Mouse (Mus musculus): ENCODE results near the gene Prkn. TPM values are rescaled to one million over a fixed set of nuclear protein-coding genes. Genes with fewer than 3 reads are reported as not detected.
A peak's percentile ranks its signal among the peaks of the same experiment; 100 is the strongest.

Gene Prkn
- total and polyA plus RNA-seq, 3 experiments: 4.5 to 10.6 (median 10.3) TPM

- DNase-seq: peak; percentile 17 to 24
- Histone ChIP-seq H3K27ac (no peak overlapping the region), H3K27me3 (ENCODE audit: control insufficient read depth, insufficient read depth, low read length) (no peaks in the 10 kb centered on the region), H3K4me3 (no peak overlapping the region), H3K79me2 (replicated peaks; ENCODE audit: control insufficient read depth, insufficient read depth, low read length) (no peaks in the 10 kb centered on the region), H3K9ac (ENCODE audit: low read depth, low read length) (no peak overlapping the region), H3K4me1 (ENCODE audit: control insufficient read depth, insufficient read depth, low read length) (peaks cover 1% of the 10 kb centered on the region), H3K36me3 (ENCODE audit: control insufficient read depth, insufficient read depth, low read length) (no peaks in the 10 kb centered on the region)
- 56% methylated on average over 7 of the region's 7 CpGs for WGBS
- TF ChIP-seq CTCF (IDR thresholded peaks at IDR 0.05) (no peak), EP300 (IDR thresholded peaks at IDR 0.05; ENCODE audit: insufficient read depth, low read depth, low read length) (no peak), POLR2A (IDR thresholded peaks at IDR 0.05; ENCODE audit: insufficient read depth, low read depth, low read length) (no peak)
- intact Hi-C loops (cut with DNase I): no loop called here
These were observed 317.4 kb downstream of the Prkn start for GRCm38 (mm10) chr17:11157536-11157935.

DNA sequence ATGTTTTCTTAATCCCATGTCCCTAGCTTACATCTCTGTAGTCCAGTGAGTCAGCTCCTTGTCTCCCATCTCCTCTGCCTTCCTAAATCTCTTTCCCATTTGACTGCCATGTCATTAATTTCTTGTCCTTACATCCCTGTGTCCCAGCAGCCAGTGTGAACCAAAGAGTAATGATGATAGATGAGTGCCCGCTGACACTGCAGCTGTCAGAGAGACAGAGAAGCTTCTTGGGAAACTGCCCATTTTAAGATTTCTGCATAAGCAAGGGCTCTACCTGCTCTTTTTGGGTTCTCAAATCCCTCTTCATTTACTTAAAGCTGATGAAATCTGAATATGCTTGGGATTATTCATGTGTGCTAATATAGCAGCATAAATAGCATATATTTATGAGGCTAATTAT, 321.3 kb downstream of the Prkn start:
- Histone ChIP-seq H3K4me3 (no peak overlapping the region), H3K79me2 (replicated peaks; ENCODE audit: control insufficient read depth, insufficient read depth, low read length) (no peaks in the 10 kb centered on the region), H3K9ac (ENCODE audit: low read depth, low read length) (no peak overlapping the region), H3K36me3 (ENCODE audit: control insufficient read depth, insufficient read depth, low read length) (no peaks in the 10 kb centered on the region), H3K4me1 (ENCODE audit: control insufficient read depth, insufficient read depth, low read length) (peaks cover 1% of the 10 kb centered on the region), H3K27ac (no peak overlapping the region), H3K27me3 (ENCODE audit: control insufficient read depth, insufficient read depth, low read length) (no peaks in the 10 kb centered on the region)
- no peak for DNase-seq
- WGBS: 95% methylated on average over 1 of the region's 1 CpGs
- intact Hi-C loops (cut with DNase I): no loop called here
- no peak for TF ChIP-seq CTCF (IDR thresholded peaks at IDR 0.05)
- TF ChIP-seq POLR2A (IDR thresholded peaks at IDR 0.05; ENCODE audit: insufficient read depth, low read depth, low read length): no peak
- no peak for TF ChIP-seq EP300 (IDR thresholded peaks at IDR 0.05; ENCODE audit: insufficient read depth, low read depth, low read length)

DNA sequence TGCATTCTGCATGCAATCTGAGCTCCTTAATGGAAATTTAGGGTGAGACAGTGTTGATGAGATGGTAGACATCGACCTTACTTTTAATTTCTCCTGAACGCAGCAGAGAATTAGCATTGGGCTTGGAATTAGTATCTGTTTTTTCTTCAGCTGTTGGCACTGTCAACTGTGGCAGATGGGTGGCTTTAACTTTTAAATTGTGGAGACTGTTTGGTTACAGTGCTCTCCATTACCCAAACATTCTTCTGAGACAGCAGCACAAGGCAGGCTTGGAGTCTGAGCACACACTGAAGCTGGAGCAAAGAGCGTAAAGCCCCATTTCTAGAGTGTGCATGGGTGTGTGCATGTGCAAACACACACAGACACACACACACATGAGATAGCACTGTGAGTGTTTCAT, 322.6 kb downstream of the Prkn start:
- no peak for TF ChIP-seq CTCF (IDR thresholded peaks at IDR 0.05)
- no peak for TF ChIP-seq EP300 (IDR thresholded peaks at IDR 0.05; ENCODE audit: insufficient read depth, low read depth, low read length)
- TF ChIP-seq POLR2A (IDR thresholded peaks at IDR 0.05; ENCODE audit: insufficient read depth, low read depth, low read length): no peak
- WGBS: 76% methylated on average over 3 of the region's 3 CpGs
- intact Hi-C loops (cut with DNase I): no loop called here

DNA sequence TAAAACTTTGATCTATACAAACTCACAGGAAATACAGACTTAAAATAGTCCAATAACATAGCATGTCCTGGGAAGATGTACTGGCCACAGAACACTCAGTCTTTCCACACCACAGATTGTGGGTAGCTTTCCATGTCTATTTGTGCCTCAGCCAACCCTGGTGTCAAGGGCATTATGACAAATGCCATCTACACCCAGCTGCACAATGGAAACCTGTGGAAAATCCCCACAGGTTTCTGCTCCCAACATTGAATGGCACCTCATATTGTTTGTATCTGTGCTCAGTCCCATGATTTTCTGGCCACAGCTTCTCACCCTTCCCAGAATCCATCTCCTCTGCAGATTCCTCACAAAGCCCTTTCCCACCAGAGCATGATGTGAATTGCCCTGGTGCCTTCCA, 347.2 kb downstream of the Prkn start:
- intact Hi-C loops (cut with DNase I): no loop called here
- no peak for DNase-seq
- Histone ChIP-seq H3K4me3 (no peak overlapping the region), H3K27ac (no peak overlapping the region), H3K9ac (ENCODE audit: low read depth, low read length) (no peak overlapping the region), H3K27me3 (ENCODE audit: control insufficient read depth, insufficient read depth, low read length) (no peaks in the 10 kb centered on the region), H3K4me1 (ENCODE audit: control insufficient read depth, insufficient read depth, low read length) (no peaks in the 10 kb centered on the region), H3K36me3 (ENCODE audit: control insufficient read depth, insufficient read depth, low read length) (no peaks in the 10 kb centered on the region), H3K79me2 (replicated peaks; ENCODE audit: control insufficient read depth, insufficient read depth, low read length) (no peaks in the 10 kb centered on the region)
- TF ChIP-seq EP300 (IDR thresholded peaks at IDR 0.05; ENCODE audit: insufficient read depth, low read depth, low read length) (no peak), CTCF (IDR thresholded peaks at IDR 0.05) (no peak), POLR2A (IDR thresholded peaks at IDR 0.05; ENCODE audit: insufficient read depth, low read depth, low read length) (no peak)

More for the DNA sequence above, 322.6 kb downstream of the Prkn start:
- Histone ChIP-seq H3K36me3 (ENCODE audit: control insufficient read depth, insufficient read depth, low read length) (no peaks in the 10 kb centered on the region), H3K4me1 (ENCODE audit: control insufficient read depth, insufficient read depth, low read length) (peaks cover 1% of the 10 kb centered on the region), H3K79me2 (replicated peaks; ENCODE audit: control insufficient read depth, insufficient read depth, low read length) (no peaks in the 10 kb centered on the region), H3K27ac (no peak overlapping the region), H3K27me3 (ENCODE audit: control insufficient read depth, insufficient read depth, low read length) (no peaks in the 10 kb centered on the region), H3K4me3 (no peak overlapping the region), H3K9ac (ENCODE audit: low read depth, low read length) (no peak overlapping the region)
- no peak for DNase-seq

GRCm38 (mm10) chr17:11188494-11188893, 348.3 kb downstream of the Prkn start:
- Histone ChIP-seq H3K4me3 (no peak overlapping the region), H3K27me3 (ENCODE audit: control insufficient read depth, insufficient read depth, low read length) (no peaks in the 10 kb centered on the region), H3K4me1 (ENCODE audit: control insufficient read depth, insufficient read depth, low read length) (no peaks in the 10 kb centered on the region), H3K27ac (no peak overlapping the region), H3K9ac (ENCODE audit: low read depth, low read length) (no peak overlapping the region), H3K36me3 (ENCODE audit: control insufficient read depth, insufficient read depth, low read length) (no peaks in the 10 kb centered on the region), H3K79me2 (replicated peaks; ENCODE audit: control insufficient read depth, insufficient read depth, low read length) (no peaks in the 10 kb centered on the region)
- DNase-seq: no peak
- 79% methylated on average over 4 of the region's 4 CpGs for WGBS
- TF ChIP-seq POLR2A (IDR thresholded peaks at IDR 0.05; ENCODE audit: insufficient read depth, low read depth, low read length): no peak
- TF ChIP-seq EP300 (IDR thresholded peaks at IDR 0.05; ENCODE audit: insufficient read depth, low read depth, low read length): no peak
- TF ChIP-seq CTCF (IDR thresholded peaks at IDR 0.05): no peak
- intact Hi-C loops (cut with DNase I): no loop called here

DNA sequence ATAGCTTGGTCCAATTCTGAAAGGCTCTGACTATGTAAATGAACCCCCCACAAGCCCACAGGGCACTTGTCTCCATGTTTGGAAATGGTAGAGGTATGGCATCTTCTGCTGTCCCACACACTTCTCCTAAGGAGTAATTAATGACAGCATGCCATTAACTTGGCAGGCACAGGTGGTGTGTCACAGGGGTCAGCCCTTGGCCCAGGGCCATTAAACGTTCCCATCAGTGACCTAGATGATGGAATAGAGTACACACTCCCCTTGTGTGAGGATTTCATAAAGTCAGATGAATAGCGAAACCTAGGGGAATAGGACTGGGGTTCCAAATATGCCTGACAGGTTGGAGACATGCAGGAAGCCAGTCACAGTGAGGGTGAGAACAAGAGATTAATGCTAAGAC, 350.1 kb downstream of the Prkn start:
- H3K4me3 ChIP-seq: no peak overlapping the region
- no peak overlapping the region for H3K9ac ChIP-seq (ENCODE audit: low read depth, low read length)
- DNase-seq: no peak
- intact Hi-C loops (cut with DNase I): no loop called here
- H3K4me1 ChIP-seq (ENCODE audit: control insufficient read depth, insufficient read depth, low read length): no peaks in the 10 kb centered on the region
- no peaks in the 10 kb centered on the region for H3K36me3 ChIP-seq (ENCODE audit: control insufficient read depth, insufficient read depth, low read length)
- H3K27me3 ChIP-seq (ENCODE audit: control insufficient read depth, insufficient read depth, low read length): no peaks in the 10 kb centered on the region
- H3K27ac ChIP-seq: no peak overlapping the region
- TF ChIP-seq CTCF (IDR thresholded peaks at IDR 0.05) (no peak), POLR2A (IDR thresholded peaks at IDR 0.05; ENCODE audit: insufficient read depth, low read depth, low read length) (no peak), EP300 (IDR thresholded peaks at IDR 0.05; ENCODE audit: insufficient read depth, low read depth, low read length) (no peak)
- H3K79me2 ChIP-seq (replicated peaks; ENCODE audit: control insufficient read depth, insufficient read depth, low read length): no peaks in the 10 kb centered on the region
- 58% methylated on average over 2 of the region's 2 CpGs for WGBS
